Mouse (Mus musculus) ovary, adult 18-20 months (tissue): Measurements from ENCODE around the gene Dgkh.
"Not testable (repeated sequence)": the region's sequence is repeated elsewhere in the genome, so short reads cannot be mapped to it uniquely, and the experiment has no call there.

Experiments
- DNase-seq: peaks from one replicate; pipeline ENCODE4 v3.0.0; 2022; ENCODE audit warnings: low spot score, mixed read lengths

The Dgkh gene

DNA sequence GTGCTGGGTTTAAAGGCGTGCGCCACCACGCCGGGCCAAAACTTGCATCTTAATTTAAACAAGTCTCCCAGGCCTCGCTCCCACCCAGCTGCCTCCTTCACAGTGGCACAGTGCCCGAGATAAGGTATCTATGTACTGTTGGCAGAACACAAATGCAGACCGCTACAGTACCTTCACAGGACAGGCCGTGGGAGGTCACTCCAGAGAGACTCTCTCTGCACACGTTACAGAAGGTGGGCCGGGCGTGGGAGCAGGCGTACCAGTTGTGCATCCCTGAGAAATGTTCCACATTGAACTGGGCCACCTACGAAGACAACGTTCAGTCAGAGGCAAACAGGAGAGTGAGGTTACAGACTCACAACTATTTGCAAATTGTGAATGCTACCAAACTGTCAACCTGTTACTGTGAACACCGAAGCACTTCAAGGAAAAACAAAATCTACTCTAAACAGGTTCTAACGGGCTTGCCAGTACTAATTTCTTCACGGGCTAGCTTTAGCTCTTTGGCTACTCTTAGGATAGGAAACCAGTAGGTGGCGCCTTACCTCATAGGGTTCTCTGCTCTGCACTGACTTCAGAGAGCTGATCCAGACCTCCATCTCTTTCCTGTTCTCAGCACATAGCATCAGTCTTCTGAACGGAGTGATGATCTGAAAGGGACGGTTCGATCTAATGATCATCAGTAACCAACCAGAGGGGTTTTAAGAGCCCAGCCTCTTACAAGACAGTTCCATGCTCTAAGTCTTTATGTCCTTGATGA lies 104.9 kb downstream of the Dgkh start:
- no peak for DNase-seq

DNA sequence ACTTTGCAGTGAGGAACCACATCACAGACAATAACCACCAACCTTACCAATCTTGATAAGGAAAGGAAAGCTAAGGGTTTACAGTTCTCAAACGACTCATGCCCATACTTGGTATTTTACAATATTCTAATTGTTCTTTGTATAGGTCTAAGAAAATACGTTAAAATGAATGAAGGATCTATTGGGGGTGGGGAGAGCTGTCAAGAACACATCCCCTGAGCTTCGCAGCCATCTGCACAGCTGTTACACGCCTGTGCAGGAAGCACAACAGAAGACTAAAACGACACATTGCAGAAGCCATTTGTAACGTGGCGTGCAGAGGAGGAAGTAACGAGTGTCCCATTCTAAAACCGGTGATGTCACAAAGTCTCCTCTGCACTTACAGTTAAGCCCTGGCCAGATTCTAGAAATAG lies 113.7 kb downstream of the Dgkh start:
- no peak for DNase-seq

DNA sequence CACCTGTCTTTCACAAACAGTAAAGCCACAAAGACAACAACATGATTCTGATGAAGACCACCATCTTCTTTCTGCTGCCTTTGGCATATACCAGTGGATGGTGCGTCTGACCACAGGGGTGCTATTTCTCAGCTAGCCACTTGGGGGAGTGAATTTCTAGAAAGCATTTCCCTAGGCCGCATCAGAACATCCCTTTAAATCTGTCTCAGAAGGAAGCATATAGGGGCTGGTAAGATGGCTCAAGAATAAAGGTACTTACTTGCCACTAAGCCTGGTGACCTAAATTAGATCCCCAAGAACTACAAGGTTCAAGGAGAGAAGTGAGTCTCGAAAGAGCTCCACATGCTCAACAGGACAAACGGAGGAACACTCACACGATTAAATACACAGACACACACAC lies 119.0 kb downstream of the Dgkh start:
- no peak for DNase-seq

DNA sequence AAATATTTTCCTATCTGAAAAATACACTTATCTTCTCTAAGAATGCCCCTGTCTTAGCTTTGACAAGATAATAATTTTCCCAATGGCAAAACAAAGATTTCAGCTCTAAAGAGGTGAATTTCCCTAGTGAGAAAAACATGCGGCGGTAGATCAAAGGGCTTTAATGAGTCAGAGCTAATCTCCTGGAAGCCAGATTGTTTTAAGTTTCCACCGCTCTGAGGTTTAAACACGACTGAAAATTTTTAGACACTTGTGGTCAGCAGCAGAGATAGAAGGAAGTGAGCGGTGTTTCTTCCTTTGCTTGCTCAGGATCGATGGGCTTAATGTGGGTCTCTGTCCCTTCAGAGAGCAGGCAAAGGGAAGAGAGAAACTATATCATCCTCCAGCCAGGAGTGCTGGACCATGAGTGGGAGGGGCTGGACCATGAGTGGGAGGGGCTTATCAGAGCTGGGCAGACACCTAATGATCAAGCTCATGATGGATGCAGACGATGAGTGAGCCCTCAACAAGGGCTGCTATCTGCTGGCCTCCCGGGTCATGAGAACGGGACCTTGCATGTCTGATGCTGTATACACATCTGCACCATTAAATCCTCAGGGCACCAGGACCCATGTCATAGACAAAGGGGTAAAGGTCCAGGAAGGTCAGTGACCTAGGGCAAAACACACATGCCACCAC lies 120.3 kb downstream of the Dgkh start:
- no peak for DNase-seq

DNA sequence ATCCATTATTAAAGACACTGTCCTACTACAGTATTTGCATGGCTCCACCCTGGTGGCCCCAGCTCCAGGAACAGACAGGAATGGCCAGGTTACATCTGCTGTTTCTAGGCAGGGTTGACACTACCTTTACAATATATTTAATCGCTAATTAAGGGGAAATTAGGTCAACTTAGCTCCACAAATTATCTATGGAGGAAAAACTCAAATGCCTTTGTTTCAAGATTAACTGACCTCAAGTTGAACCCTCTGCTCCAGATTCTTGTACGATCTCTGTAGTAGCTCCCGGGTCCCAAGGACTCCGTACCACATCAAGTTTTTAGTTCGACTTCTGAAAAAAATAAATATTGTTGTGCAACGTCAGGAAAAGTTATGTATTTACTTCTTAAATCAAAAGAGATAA lies 137.7 kb downstream of the Dgkh start:
- DNase-seq = no peak

DNA sequence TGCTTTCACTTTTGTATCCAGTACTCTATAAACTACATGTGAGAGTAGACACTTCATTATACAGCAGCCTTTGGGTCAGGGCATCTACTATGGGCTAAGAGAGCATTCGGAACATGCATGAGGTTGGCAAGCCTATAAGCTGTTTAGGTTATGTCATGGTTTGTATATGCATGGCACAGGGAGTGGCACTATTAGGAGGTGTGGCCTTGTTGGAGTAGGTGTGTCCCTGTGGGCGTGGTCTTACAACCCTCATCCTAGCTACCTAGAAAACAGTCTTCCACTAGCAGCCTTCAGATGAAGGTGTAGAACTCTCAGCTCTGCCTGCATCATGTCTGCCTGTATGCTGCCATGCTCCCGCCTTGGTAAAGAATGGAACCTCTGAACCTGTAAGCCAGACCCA lies 139.6 kb downstream of the Dgkh start:
- DNase-seq = no peak

DNA sequence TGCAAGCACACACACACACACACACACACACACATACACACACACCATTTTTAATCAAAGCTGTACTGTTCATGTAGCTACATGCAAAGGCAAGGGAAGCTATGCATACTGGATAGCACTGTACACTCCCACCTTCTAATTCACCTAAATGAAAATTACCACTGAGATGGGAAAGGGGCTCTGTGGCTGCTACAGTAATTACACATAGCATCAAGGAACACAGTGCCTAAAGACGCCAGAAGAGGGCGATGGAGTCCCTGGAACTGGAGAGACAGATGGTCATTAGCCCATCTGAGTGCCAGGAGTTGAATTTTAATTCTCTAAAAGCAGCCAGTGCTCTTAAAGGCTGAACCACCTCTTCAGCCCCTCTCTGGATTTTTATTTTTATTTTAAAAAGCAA lies 142.2 kb downstream of the Dgkh start:
- no peak for DNase-seq

DNA sequence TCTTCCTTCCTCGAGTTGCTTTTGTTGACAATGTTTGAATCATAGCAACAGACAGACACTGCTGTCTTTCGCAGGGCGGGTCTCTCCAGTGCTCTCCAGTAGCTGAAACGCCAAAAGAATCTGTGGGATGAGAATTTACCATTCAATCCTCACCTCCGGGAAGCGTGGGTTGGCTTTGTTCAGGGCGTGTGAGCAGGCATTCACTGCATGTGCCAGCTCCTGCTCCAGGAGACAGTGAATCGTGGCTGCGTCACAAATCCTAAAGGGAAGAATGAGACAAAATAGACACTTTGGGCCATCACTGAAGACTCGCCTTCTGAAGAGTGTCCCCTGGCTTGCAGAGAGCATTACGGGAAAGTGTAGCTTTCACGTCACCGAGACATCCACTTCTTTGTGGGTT lies 148.4 kb downstream of the Dgkh start:
- no peak for DNase-seq

DNA sequence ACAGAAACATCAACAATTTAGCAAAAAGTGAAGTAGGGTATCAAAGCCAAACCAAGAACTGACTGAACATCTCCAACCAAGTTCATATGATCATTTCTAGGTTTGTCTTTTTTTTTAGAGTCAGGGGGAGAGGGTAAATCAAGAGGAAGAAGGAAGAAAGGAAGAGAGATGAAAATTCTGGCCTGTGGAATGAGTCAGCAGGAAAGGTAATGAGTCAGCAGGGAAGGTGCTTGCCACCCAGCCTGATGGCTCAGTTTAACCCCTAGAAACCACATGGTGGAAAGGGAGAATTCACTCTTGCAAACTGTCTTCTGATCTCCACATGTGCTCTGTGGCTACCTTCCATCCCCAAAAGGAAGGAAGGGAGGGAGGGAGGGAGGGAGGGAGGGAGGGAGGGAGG lies 149.4 kb downstream of the Dgkh start:
- no peak for DNase-seq

DNA sequence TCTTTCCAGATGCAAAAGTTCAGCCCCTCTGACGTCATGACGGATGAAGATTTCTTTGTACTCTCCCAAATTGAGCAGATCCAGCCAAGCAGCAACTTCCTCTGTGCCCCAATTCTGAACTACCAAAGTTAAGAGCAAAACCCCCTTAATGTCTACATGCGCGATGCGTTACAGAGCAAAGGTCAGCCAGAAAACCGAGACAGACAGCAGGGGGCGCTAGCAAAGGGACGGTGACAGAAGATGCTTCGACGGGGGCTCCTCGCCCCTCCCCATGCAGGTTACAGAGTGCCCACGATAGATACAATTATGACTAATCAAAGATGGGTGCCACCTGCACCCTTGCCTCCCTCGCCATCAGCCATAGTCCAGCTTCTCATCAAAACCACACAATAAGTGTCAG lies 156.7 kb downstream of the Dgkh start:
- no peak for DNase-seq

DNA sequence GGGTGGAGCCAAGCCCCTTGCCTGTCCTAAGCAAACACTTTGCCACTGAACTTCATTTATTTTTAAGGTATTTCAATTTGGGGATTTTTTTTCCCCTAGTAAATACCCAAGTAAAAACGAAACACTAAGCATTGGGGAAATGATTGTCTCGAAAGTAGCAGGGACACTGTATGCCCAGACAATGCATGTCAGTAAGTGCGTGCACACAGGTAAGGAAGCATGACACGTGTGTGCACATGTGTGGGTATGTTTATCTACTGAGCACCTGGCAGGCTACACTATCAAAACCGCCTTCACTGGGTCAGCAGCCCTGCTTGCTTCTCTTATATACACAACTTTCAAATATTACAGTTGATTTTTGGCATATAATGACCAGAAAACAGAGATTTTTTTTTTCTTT lies 164.2 kb downstream of the Dgkh start:
- no peak for DNase-seq

DNA sequence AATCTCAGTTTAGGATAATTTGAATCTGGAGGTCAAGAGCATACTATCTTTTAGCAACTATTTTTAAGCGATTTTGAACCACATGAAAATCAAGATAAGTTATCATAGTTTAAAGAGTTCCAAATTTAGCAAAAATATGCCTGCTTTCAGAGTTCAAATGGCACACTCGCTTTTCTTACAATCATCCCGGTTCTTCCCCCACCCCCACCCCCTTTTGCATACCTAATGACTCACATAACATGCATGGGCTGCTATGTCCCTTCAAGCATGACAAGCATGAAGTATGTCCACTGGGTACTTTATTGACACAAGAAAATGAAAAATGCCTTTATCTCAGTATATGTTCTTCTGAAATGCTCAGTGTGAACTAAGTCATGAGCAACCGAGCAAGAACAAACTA lies 166.1 kb downstream of the Dgkh start:
- no peak for DNase-seq

DNA sequence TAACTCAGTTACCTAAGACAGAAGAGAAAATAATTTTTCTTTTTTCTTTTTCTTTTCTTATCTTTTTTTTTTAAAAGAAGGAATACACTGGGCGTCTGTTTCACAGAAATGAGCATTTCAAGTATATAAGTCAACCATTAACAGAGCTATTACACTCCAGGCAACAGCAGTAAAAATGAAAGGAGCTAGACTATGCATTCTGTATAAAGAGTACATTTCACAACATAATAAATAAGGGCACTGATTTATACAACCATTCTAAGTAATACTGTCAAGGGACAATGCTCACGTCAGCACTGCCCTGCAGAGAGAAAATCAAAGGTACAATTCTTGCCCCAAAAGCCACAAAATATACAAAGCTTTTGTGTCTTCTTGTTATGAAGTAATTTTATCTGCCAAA lies 168.3 kb downstream of the Dgkh start:
- DNase-seq = no peak

DNA sequence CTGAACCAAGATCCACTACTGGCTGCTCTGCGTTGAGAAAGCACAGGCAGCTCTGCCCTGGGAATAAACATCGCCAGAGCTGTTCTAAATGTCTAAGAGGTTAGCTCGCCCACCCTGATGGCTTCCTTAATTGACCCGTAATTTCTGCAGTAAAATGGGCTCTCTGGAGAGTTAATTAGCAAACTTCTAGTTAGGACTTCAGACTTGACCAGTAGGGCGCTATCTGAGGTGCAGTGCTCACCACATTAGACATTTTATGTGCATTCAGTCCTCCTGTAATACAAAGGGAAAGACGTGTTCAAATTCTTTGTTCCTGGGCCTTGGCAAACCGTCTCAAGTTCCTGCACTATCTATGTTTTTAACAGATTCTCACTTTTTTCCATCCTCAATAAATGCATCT lies 169.4 kb downstream of the Dgkh start:
- DNase-seq = no peak

DNA sequence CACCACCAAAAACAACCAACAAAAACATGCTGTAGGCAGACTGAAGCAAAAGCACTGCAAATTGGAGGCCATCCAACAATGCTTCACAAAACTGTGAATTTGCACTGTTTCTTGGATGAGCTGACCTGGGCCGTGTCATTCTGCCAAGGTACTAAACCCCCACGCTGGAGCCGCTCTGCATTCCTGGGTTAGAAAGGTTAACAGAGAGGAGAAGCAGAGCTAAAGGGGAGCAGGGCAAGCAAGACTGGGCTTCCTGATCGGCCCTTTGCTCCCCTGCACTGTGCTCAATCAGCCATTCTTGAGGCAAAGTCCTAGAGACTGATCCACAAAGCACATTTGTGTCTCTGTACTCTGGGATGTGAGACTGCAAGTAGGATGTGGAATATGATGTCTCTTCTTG lies 170.5 kb downstream of the Dgkh start:
- DNase-seq = no peak

DNA sequence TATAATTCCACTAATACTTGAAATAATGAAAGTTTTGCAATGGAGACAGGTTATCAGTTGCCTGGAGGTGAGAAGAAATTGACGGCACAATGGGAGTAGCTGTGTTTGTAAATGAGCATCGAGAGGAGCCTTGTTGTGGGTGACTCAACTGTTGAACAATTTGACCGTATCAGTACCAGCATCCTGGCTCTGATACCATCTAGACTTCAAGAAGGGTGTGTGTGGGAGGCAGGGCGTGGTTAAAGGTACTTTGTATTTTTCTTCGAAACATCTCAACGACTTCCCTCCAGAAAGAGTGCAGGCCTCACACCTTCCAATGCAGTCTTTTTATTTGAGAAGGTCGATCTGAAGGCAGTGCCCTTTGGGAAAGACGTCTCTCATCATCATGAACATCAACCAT lies 173.5 kb downstream of the Dgkh start:
- DNase-seq = no peak

DNA sequence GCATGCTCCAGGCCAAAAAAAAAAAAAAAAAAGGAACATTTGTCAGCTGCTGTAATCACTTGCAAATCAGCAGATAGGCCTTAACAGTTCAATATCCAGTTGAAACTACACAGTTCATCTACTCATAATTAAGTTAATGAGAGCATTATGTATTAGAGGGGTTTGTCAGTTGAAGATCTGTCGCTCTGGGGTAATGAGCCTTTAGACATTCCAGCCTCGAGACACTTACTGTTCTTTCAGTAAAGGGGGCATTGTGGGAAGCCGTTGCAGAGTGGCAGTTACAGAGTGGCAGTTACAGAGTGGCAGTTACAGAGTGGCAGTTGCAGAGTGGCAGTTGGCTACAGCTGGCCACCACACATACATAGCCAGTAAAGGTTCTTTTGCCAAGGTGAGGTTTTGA lies 177.7 kb downstream of the Dgkh start:
- not testable (repeated sequence) for DNase-seq

DNA sequence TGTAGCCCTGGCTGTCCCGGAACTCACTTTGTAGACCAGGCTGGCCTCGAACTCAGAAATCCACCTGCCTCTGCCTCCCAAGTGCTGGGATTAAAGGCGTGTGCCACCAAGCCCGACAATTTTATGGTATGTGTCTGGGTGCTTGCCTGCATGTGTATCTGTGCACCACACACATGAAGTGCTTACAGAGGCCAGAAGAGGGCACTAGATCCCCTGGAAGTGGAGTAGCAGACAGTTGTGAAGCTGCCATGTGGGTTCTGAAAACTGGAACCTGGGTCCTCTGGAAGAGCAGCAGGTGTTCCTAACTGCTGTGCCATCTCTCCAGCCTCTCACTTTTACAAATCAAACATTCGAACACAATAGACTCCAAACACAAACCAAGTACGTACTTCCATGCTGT lies 178.9 kb downstream of the Dgkh start:
- no peak for DNase-seq

DNA sequence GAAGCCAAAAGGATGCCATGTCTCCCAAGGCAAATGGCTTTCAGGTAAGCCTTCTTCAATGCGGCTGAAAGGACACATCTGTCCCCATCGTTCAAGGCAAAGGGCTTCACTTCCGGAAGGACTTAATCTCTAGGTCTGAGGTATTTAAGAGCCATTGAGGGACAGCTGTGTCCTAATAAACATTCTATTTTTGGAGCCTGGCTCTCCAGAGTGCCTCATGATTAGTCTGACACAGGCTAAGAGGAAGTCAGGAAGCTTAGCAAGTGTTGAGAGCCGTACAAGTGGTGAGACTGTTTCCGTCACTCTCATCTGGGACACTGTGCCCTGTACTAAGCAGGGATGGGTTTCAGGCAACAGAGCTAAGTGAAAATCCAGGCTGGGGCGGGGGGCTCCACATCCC lies 183.8 kb downstream of the Dgkh start:
- DNase-seq = no peak

DNA sequence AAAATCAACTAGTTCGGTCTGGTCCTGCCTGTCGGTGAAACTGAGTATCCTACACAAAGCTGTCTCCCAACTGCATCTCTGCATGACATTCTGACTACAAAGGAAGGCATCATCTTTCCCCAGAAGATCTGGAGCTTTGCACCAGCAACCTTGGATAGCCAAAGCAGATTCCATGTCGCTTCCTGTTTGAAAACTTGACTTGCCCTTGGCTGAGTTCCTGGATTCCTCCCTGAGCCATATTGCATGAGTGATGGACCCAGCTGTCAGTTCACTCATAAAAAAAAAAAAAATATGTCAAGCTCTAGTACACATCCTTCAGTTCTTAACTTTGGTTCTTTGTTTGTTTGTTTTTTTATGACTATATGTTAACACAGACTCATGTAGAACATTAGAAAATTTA lies 191.3 kb downstream of the Dgkh start:
- no peak for DNase-seq

DNA sequence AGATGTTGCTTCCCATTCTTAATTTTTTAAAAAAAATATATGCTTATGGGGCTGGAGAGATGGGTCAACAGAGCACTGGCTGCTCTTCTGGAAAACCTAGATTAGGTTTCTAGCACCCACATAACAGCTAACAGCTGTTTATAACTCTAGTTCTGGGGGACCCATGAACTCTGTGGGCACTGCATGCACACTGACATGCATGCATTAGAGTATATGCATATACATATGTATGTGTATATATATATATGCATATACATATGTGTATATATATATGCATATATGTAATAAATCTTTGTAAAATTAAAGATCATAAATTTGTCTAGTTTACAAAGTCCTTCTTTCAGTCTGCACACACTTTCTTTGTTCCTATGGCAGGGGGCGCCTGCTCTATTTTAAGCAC lies 192.8 kb downstream of the Dgkh start:
- DNase-seq = no peak

DNA sequence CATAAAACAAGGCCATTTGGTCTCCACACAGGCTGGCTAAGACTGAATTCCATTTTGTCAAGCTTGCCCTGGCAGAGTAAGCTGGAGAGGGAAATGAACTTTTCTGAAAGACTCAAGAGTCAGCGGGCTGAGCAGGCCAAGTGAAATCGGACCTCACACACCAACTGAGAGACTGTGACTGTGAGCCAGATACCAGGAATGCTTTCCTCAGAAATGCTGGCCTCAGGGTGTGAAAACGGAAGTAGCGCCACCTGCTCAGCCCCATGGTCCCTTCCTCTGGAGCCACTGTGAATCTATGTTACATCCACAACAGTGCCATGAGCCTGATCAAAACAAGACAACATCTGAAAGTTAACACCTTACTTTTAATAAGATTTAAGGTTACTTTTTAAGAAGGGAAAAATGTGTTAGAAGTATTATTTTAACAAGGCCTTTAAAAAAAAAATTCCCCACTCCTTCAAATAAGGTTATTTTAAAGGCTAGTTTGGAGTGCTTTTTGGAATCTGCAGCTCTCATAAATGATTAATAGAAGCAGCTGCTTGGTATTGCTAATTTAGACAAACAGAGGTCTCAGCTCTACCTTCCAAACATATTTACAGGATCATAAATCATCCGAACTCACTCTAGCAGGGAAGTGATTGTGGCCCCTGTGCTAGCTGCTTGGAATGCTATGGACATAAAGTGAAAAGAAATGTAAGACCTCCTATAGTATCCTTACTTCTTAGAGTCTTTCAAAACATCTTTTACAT lies 193.8 kb downstream of the Dgkh start:
- no peak for DNase-seq

DNA sequence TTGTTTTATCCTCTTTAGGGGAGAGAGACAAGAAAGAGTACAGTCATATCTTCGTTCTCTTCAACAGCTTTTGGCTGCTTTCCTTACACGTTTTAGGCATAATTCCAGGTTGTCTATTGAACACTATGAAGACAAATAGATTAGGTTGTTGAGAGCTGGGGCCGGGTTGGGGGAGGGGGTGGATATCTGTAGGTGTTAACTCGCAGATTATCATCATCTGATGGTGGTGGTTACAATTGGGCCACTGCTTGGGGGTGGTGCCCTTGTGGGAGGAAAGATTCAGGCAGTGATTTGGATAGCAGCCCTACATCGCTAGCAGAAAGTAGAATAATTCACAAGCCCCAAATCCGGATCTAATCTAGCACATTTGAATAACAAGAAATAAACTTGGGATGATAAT lies 195.0 kb downstream of the Dgkh start:
- DNase-seq = no peak
